Mouse (Mus musculus) cerebellum, adult 2 months (tissue): Measurements from ENCODE around the gene Grid2.

Experiments used
- CTCF ChIP-seq: fragments of 200-500 bp; IDR thresholded peaks from 2 replicates; pipeline ENCODE4 v1.5.1; 2011; ENCODE audit warnings: low read depth, mild to moderate bottlenecking, control low read depth, low read length, moderate library complexity, borderline replicate concordance; ENCODE audit not compliant: insufficient read depth
- POLR2A ChIP-seq: fragments of 200-500 bp; IDR thresholded peaks from 2 replicates; pipeline ENCODE4 v1.6.1; 2011; ENCODE audit warnings: low read length, control low read depth, borderline replicate concordance; ENCODE audit not compliant: insufficient read depth

DNA sequence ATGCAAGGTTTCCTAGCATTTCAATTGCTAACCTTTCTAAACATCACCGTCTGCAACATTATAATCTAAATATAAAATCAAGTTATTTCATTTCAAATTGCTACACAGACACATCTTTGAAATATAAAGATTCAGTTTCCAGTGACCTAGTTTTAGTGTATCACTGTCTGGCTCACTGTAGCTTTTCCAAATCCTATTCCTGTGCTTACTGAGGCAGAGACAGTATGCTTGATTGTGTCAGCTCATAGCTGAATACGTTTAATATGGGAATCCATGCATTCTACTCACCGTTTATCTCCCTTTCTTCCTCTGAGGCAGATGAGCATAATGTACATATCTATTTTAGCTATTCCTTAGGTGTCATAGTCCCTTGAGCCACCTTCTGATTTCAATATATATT lies 146.0 kb downstream of the Grid2 start:
- TF ChIP-seq POLR2A (no peak), CTCF (no peak)
